Mouse (Mus musculus) mouse embryonic stem cell (cell line): ENCODE data around the gene Dcaf8.

Experiments used
- in situ Hi-C, 2 experiments: fragments of 300-500 bp; cut with MboI; formaldehyde crosslinking; loops; 1 replicate in 1 of 2; 3 replicates in 1 of 2; pipeline ENCODE4 v1.14.3; 2019 to 2020; ENCODE audit warnings: low sequenced_read_pairs in 2 of 2, low pct_unique_long_range_greater_than_20kb in 1 of 2, mixed read lengths in 1 of 2; ENCODE audit not compliant: unreplicated experiment in 1 of 2

The Dcaf8 gene

DNA sequence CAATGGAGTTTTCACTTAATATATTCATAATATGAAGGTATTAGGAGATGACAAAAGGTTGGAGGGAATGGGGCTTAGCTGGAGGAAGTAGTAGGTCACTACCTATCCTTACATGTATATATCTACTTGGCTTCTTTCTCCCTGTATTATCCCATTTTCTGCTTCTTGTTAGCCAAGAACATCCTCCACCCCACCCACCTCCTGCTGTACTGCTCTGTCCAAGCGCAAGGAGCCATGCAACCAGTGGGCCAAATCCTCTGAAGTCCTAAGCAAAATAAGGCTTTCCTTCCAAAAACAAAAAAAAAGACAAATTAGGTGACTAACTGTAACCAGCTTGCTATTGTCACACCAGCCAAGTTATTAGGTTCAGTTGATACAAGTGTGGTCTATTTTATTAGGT lies 7.1 kb upstream of the Dcaf8 start:
- in situ Hi-C loops, result loop anchor here in 1 of 2 experiments (10.0 kb wide), 1 partner anchor 164 kb away; no protein-coding TSS in a partner anchor

DNA sequence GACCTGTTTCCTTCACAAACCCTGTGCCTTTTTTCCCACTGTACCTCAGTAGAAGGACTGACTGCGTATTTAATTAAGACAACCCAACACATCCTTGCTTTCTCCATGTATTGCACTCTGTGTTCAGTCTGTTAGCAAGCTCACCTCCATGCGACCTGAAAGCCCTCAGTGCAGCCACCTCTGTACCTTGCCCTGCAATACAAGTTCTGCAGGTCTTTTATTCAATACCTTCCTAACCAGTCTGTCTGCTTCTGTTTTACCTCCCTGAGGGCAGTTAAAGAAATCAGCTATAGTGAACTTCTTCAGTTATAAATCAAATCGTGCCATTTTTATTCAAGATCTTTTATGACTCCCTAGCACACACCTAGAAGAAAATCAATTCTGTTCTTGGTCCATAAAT lies 6.4 kb upstream of the Dcaf8 start:
- in situ Hi-C loops, result loop anchor here in 1 of 2 experiments (10.0 kb wide), 1 partner anchor 163 kb away; no protein-coding TSS in a partner anchor

DNA sequence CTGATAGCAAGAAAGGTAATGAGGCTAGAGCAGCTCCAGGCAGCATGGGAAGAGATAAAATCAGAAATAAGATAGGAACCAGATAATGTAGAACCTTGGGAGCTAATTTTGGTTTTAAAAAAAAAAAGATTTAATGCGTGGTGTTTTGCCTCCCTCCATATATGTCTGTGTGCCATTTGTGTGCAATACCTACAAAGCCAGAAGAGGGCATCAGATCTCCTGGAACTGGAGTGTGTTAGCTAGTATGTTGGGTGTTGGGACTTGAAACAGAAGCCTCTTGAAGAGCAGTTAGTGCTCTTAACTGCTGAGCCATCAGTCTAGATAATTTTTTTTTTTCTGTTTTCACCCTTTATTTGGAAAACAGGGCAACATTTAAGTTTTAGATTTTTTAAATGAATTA lies 4.3 kb upstream of the Dcaf8 start:
- in situ Hi-C loops, result loop anchor here in 1 of 2 experiments (10.0 kb wide), 1 partner anchor 161 kb away; no protein-coding TSS in a partner anchor

DNA sequence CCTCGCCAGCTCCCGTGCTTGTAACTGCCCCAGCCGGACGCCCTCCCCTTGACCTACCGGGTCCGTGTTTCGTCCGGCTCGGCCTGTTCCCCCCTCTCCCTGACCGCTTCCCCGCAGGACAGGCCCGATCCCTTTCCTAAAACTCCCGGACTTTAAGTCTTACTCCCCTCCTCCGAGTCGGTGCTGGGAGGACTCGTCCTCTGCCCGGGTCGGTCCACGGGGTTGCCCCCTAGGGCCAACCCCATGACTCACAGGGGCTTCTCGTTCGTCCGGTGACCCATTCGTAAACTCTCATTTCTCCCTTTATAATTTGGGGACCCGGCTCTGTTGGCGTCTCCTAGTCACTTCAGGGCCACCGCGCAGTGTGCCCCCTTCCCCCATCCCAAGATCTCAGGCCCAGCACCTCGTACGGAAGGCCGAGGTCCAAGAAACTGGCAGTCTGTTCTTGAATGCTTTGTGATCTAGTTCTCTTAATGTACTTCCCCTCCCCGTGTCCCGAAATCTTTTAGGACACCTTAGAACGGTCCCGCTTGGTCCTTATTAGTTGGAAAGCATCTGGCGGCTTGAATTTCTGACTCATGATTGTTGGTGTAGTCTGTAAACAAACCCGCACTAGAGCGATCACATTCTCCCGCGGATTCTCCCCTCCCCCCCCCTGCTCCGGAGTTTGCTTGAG lies 533 bp downstream of the Dcaf8 start:
- in situ Hi-C loops, result loop anchor here in 1 of 2 experiments (10.0 kb wide), 1 partner anchor 156 kb away; no protein-coding TSS in a partner anchor

DNA sequence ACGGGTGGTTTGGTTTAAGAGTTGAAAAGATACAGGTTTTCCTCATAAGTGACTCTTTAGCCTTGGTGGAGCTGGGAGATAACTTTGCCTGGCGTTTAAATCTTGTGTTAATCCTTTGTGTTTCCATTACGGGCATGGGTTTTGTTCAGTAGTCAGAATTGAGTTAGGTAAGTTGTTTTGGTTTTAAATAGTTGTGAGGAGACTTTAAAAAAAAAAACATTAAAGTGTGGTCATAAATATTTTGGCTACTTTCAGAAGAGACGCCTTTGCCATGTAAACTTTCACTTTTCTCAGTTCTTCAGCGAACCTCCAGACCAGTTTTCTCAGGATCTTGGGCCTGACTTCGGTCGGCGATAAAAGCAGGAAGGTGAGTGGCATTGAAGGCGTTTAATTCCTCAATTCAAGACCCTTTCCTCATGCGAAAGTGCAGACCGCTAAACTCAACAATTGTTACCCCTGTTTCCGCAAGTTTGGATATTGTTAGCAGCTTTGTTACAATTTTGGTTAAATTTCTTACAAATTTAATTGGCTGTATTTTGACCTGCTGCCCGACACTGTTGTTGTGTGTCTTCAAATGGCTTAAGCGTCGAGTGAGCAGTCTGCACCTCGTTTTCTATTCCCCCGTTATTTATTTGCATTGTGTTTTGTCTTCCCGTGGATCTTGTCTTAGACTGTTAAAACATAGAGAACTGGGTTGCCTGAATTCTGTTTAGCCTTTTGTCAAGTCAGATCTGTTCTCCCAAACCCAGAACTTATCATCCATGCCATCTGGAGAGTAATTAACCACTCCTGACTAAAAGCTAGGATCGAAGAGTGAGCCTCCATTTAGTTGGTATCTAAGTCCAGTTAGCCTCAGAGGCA lies 1.3 kb downstream of the Dcaf8 start:
- in situ Hi-C loops, result loop anchor here in 1 of 2 experiments (10.0 kb wide), 1 partner anchor 156 kb away; no protein-coding TSS in a partner anchor

DNA sequence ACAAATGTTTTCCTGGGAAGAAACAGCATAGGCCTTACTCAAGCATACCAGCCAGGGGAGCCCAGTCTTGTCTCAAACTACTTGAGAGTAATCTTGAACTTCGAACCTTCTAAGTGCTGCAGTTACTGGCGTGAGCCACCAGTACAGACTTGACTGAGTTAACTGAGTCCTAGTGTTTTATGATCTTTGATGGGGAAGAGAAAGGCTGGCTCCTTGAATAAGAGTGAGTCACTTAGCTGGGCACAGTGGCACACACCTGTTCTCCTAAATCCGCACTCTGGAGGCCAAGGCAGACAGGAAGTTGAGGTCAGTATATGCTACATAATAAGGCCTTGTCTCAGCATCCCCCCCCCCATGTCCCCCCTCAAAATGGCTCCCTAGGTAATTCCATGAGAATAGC lies 6.7 kb downstream of the Dcaf8 start:
- in situ Hi-C loops, result no loop called here

DNA sequence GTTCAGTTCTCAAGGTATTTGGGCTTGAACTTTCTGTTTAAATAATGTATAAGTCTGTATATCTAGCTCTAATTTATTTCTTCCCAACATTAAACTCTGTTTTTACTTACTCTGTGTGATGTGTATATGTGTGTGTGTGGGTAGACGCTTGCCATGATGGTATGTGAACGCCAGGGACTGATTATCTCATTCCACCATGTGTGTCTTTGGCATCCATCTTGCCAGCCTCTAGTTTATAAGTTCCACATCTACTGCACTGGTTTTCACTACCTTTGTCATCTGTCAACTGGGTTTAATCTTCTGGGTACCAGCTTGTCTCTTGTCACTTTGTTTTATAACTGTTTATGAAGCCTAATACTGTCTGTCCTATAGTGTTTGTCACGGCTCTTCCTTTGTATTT lies 7.6 kb downstream of the Dcaf8 start:
- in situ Hi-C loops, result no loop called here

DNA sequence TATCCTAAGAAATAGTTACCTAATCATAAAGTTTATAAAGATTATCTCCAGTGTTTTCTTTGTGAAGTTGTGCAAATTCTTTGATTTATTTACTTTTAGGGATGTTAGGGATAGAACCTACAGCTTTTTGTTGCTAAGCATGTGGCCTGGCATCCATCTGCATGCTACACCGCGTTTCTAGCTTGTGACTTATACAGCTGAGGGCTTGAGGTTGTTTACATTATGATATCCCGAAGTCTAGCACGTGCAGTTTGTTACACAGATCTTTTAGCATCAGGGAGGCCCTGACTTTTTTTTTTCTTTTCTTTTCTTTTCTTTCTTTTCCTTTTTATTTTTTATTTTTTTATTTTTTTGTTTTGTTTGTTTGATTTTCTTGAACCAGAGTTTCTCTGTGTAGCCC lies 12.1 kb downstream of the Dcaf8 start:
- in situ Hi-C loops, result no loop called here

DNA sequence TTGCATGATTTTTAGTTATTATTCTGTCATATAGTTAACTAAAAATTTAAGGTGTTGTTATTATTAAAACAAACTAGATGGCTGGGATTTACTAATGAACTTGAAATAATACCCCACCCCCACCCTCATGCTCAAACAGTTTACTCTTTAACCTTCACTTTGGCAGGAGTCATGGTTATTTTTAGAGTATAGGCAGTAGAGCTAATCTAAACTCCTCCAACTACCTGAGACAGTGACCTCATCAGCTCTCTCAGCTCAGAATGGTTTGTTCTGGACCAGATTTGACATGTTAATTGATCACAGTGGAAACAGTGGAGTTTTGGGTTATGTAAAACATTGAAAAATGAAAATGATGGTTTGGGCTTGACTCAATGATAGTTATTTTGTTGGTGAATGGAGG lies 12.6 kb downstream of the Dcaf8 start:
- in situ Hi-C loops, result no loop called here

DNA sequence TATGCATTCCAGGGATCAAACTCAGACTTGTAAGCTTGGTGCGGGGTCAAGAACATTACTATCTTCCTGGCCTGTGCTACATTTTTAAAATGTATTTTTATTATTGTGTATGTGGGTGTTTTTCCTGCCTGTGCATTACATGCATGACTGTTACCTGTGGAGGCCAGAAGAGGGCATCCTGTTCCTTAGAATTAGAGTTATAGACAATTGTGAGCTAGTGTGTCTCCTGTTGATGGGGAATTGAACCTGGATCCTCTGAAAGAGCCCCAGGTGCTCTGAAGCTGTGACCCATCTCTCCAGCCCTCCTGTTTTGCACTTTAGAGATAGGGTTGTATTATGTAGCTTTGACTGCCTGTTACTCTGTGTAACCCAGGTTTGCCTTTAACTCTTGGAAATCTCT lies 14.1 kb downstream of the Dcaf8 start:
- in situ Hi-C loops, result no loop called here

DNA sequence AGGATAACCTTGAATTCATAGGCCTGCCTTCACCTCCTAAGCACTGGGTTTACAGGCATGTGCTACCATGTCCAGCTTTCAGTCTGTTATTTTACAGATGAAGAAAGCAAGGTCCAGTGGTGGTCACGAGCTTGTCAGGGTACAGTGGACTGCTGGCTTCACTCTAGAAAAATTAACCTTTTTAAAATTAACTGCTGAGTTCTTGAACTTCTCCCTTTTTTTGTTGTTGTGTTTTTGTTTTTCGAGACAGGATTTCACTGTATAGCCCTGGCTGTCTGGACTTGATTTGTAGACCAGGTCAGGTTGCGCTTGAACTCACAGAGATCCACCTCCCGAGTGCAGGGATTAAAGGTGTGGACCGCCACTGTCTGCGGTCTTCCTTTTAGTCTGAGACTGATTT lies 15.1 kb downstream of the Dcaf8 start:
- in situ Hi-C loops, result no loop called here

DNA sequence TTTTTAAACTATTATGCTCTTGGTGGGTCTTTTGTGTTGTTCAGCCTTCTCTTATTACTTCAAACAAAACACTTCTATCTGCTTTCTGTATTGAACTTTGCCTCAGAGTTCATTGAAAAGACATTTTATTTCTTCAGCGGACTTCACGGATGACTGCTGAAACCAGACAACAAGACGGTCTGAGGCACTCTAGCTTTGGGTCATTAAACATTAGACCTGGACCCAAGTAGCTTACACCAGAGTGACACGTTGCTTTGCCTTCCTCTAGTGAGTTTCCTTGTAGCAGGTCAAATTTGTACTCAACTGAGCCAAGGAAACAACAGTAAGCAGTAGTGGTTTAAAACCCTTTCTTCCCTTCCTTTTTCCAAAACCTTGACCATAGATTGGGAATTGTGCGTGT lies 20.0 kb downstream of the Dcaf8 start:
- in situ Hi-C loops, result no loop called here

DNA sequence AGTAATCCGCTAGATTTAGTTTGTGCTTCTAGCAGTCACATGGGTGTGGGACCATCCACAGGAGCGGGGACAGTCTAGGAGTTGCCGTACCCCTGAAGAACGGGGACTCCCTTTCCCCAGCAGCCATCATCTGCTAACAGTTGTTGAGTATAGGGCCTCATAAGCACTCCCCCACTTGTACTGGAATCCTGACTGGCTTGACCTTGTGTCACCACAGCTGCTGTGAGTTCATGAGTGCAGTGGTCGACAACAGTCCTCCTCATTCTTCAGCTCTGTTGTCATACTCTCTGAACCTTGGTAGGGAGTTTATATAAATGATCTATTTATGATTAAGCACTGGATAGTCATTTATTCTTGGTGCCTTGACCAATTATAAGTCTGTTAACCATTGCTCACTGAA lies 21.9 kb downstream of the Dcaf8 start:
- in situ Hi-C loops, result no loop called here

DNA sequence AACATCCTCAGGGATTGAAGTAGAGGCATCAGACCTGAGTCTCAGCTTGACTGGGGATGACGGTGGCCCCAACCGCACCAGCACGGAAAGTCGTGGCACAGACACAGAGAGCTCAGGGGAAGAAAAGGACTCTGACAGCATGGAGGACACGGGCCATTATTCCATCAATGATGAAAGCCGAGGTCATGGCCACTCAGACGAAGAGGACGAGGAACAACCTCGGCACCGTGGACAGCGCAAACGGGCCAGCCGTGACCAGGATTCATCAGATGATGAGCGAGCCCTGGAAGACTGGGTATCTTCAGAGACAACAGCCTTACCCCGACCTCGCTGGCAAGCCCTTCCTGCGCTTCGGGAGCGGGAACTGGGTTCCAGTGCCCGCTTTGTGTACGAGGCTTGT lies 24.5 kb downstream of the Dcaf8 start:
- in situ Hi-C loops, result no loop called here

DNA sequence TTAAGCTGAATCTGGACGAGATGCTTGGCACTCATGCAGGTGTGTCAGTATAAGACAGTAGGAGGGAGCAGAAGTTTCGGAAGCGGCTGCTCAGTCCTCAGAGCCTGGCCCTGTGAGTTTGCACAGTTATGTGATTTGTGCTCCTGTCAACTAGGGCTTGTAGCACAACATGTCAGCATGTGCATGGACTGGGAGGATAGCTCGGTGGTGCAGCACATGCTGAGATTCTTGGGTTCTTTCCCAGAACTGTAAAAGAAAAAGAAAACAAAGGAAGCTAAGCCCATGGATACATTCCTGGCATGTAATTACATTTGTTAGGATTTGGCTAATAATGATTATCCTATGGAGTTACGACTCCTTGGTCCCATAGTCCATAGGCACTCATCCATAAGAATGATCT lies 25.3 kb downstream of the Dcaf8 start:
- in situ Hi-C loops, result no loop called here

DNA sequence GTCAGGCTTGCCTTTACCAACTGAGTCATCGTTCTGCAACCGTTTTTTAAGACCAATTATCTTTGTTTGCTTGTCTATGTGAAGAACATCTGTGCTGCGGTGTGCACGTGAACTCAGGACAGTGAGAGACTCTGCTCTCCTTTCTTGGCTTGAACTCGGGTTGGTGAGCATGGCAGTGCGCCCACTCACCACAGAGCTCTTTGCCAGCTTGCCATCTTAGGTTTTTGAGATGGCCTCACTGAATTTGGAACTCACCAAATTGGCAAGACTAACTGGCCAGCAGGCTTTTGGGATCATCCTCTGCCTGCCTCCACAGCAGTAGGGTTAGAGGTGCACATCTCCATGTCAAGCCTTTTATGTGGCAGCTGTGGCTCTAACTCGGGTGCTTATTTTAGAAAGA lies 29.9 kb downstream of the Dcaf8 start:
- in situ Hi-C loops, result no loop called here

DNA sequence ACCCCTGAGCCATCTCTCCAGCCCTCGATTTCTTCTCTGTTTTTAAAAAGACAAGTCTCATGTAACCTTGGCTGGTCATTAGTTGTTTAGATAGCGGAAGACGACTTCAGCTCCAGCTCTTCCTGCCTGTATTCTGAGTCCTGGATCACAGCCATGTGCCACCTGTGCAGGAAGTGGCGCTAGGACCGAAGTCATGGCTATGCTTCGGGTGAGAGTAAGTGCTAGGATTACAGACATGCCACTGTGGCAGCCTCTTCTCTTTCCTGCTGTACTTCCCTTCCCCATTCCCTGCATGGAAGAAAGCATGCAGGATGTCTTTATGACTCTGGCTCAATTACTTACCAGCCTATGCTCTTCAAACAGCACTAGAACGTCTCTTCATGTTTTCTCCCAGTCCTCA lies 31.2 kb downstream of the Dcaf8 start:
- in situ Hi-C loops, result no loop called here

DNA sequence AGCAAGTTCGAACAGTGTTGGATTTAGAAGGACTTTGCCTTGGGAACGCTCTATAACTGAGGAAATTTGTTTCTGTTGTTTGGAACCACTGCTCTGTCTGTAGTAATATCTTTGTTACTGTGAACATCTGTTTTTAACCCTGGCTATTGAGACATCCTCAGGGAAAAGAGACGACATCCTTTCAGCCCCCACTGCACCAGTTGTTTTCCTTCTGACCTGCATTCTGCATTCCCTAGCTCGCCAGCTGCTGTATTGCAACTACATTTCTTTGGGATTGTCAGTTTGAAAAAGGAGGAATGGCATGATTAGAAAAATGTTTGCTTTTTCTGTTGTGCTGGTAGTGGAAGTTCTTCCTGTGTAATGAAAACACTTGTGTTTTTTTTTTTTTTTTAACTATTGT lies 33.0 kb downstream of the Dcaf8 start:
- in situ Hi-C loops, result no loop called here

DNA sequence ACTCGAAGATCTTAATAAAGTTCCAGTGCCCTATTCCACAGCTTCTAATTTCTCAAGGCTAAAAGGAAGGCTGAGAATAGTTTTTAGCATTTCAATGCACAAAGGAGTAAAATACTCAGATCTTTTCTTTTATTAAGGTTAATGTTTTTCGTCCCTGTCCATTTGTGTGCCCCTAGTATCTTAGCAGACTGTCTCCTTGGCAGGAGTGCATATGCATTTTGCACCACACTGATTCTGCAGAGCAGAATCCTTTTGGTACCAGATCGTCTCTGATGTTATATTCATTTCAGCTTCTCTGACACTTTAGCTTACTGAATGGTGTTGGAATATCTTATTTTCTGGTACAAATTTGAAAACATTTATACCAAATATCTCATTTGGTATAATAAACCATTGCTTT lies 33.9 kb downstream of the Dcaf8 start:
- in situ Hi-C loops, result no loop called here

DNA sequence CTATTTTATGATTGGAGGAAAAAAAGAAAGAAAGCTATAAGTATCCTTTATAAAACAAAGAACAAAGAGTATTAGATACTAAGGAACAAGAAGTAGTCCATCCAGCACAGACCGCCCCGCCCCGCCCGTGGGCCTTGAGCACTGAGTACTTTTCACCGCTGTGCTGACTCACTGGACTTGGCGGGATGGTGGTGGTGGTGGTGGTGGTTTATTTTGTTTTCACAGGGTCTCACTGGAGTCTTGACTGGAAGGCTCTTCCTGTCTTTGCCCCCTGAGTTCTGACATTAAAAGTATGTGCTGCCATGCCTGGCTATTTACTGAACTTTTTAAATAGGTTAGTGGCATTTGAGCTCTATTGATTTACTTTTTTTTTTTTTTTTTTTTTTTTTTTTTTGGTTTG lies 35.2 kb downstream of the Dcaf8 start:
- in situ Hi-C loops, result no loop called here
